Mouse (Mus musculus): ENCODE data around the gene Sema4f. TPM values are rescaled to one million over a fixed set of nuclear protein-coding genes. Genes with fewer than 3 reads are reported as not detected.

The Sema4f gene
- polyA plus RNA-seq, 1 experiment from 2014 or later: 21.7 TPM

DNA sequence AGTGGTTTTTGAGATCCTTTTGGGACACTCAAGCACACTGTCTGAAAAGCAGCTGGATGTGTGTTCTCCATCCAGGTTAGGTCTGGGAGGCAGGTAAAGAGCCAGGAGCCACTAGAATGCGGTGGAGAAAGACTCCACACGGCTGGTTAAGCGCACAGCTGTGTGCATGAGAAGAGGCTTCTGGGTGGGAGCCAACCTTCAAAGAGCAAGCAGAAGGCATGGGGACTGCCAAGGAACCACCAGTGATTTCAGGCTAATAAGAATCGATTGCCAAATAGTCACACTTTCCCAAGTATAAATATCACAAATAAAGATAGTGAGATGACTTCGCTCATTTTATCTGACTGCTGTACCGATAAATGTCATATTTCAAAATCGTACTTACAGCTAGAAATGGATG, 13.0 kb downstream of the Sema4f start:
- no peak overlapping the region for H3K9ac ChIP-seq
- H3K36me3 ChIP-seq (replicated peaks): peaks cover 27% of the 10 kb centered on the region
- H3K4me1 ChIP-seq: no peaks in the 10 kb centered on the region
- no peaks in the 10 kb centered on the region for H3K27me3 ChIP-seq (replicated peaks)
- H3K4me2 ChIP-seq: no peak overlapping the region
- H3K27ac ChIP-seq: no peak overlapping the region
- ATAC-seq (replicated peaks): no peak
- H3K9me3 ChIP-seq: no peaks in the 10 kb centered on the region
- 86% methylated on average over 7 of the region's 7 CpGs for WGBS
- H3K4me3 ChIP-seq: no peak overlapping the region

DNA sequence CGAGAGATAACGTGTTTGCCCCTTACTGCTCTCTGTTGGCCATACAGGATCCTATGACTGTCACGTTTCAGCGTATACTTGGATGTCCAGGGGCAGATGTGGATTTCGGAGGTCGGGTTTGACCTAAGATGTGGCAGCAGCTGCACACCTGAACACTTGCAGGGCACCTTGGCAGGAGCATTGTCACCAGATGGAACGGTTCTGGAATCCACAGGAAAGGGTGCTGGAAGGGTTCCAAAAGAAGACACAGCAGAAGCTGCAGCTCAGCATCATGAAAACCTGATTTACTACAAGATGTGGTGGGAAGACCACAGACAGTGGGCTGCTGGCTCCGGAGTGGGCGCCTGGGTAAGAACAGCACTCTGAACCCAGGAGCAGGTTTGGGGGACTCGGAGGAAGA, 13.5 kb downstream of the Sema4f start:
- Histone ChIP-seq H3K9ac (no peak overlapping the region), H3K27me3 (replicated peaks) (no peaks in the 10 kb centered on the region), H3K9me3 (no peaks in the 10 kb centered on the region), H3K4me2 (no peak overlapping the region), H3K4me3 (no peak overlapping the region), H3K4me1 (no peaks in the 10 kb centered on the region), H3K27ac (no peak overlapping the region), H3K36me3 (replicated peaks) (peaks cover 23% of the 10 kb centered on the region)
- WGBS: 82% methylated on average over 10 of the region's 10 CpGs
- ATAC-seq (replicated peaks): no peak

GRCm38 (mm10) chr6:82925005-82925404, 14.6 kb downstream of the Sema4f start:
- Histone ChIP-seq H3K4me1 (no peaks in the 10 kb centered on the region), H3K4me2 (no peak overlapping the region), H3K27ac (no peak overlapping the region), H3K9me3 (no peaks in the 10 kb centered on the region), H3K4me3 (no peak overlapping the region), H3K27me3 (replicated peaks) (no peaks in the 10 kb centered on the region), H3K36me3 (replicated peaks) (peaks cover 16% of the 10 kb centered on the region; the same call in 1 of the 2 replicates), H3K9ac (no peak overlapping the region)
- WGBS: 56% methylated on average over 3 of the region's 3 CpGs
- no peak for ATAC-seq (replicated peaks)

DNA sequence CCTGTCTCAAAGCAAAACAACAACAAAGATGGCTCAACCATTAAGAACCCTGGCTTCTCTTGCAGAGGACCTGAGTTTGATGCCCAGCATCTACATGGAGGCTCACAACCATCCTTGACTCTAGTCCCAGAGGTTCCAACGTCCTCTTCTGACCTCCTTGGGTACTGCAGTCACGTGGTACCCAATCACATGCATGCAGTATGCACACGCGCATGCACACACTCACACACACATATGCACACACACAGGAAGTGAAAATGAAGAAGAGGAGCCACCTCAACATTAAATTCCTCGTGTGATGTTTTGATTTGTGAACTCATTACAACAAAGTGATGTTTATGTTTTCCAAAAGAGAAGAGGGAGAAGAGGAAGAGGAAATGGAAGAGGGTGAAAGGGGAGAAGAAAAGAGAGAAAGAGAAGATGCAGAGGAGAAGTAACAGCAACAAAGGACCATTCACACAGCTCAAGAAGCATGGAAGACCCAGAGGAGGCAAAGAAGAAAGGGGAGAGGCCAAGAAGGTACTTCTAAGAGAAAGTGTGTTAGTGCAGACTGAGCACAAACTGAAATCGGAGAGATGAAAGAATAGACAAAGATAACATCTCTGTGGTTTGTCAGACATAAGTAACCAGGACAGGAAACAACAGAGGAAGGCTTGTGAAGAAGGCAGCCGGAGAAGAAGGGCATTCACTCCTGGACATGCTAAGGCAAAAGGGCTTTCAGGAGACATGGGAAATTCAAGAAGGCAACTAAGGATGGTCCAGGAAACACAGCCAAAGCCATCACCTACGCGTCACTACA, 17.9 kb downstream of the Sema4f start:
- WGBS: 80% methylated on average over 9 of the region's 9 CpGs
- peaks cover 22% of the 10 kb centered on the region; the same call in 1 of the 2 replicates for H3K36me3 ChIP-seq (replicated peaks)
- no peak for ATAC-seq (replicated peaks)

GRCm38 (mm10) chr6:82919520-82919919, 20.0 kb downstream of the Sema4f start:
- 67% methylated on average over 8 of the region's 8 CpGs for WGBS
- Histone ChIP-seq H3K9ac (no peak overlapping the region), H3K9me3 (no peaks in the 10 kb centered on the region), H3K27me3 (replicated peaks) (no peaks in the 10 kb centered on the region), H3K4me3 (no peak overlapping the region), H3K27ac (no peak overlapping the region), H3K36me3 (replicated peaks) (peaks cover 22% of the 10 kb centered on the region; the same call in 1 of the 2 replicates), H3K4me1 (no peaks in the 10 kb centered on the region), H3K4me2 (no peak overlapping the region)
- no peak for ATAC-seq (replicated peaks)

More for the DNA sequence above, 17.9 kb downstream of the Sema4f start:
- Histone ChIP-seq H3K4me3 (no peak overlapping the region), H3K9ac (no peak overlapping the region), H3K4me2 (no peak overlapping the region), H3K9me3 (no peaks in the 10 kb centered on the region), H3K27ac (no peak overlapping the region), H3K27me3 (replicated peaks) (no peaks in the 10 kb centered on the region), H3K4me1 (no peaks in the 10 kb centered on the region)

DNA sequence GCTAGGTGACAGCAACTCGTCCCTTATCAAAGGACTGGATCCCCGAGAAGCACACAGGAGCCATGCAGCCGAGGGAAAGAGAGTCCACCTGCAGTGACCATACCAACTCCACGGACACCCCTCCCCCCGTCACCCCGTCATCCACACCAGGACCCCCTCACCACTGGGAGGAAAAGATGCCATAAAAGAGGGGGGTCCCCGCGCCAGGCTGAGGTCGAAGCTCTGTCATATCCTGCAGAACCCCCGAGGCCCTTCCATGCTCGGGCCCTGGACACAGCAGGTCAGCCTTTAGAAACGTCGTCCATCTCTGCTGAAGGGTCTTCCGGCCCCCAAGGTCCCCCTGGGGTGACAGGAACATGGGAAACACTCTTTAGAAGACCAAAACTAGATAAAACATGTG, 21.2 kb downstream of the Sema4f start:
- Histone ChIP-seq H3K27ac (no peak overlapping the region), H3K9me3 (no peaks in the 10 kb centered on the region), H3K36me3 (replicated peaks) (peaks cover 16% of the 10 kb centered on the region; the same call in 1 of the 2 replicates), H3K4me2 (no peak overlapping the region), H3K4me3 (no peak overlapping the region), H3K9ac (no peak overlapping the region), H3K27me3 (replicated peaks) (no peaks in the 10 kb centered on the region), H3K4me1 (no peaks in the 10 kb centered on the region)
- no peak for ATAC-seq (replicated peaks)
- 84% methylated on average over 14 of the region's 14 CpGs for WGBS

DNA sequence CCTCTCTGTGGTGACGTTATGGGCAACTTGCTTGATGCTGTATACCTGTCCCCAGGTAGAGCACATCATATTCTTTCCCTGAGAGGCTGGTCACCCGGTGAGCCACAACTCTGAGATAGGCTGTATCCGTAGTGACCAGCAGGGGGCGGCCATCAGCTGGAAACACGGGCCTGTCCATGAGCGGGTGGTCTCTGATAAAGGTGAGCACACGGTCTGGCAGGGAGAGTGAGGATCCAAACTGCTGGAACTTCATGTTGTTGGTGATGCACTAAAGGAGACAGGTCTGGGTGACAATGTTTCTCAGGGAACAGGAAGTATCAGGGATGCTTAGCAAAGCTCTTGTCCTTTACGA, 21.8 kb downstream of the Sema4f start:
- Histone ChIP-seq H3K4me3 (no peak overlapping the region), H3K4me1 (no peaks in the 10 kb centered on the region), H3K36me3 (replicated peaks) (peaks cover 18% of the 10 kb centered on the region; the same call in 1 of the 2 replicates), H3K4me2 (no peak overlapping the region), H3K27me3 (replicated peaks) (no peaks in the 10 kb centered on the region), H3K27ac (no peak overlapping the region), H3K9ac (no peak overlapping the region), H3K9me3 (no peaks in the 10 kb centered on the region)
- WGBS: 21% methylated on average over 8 of the region's 8 CpGs
- ATAC-seq (replicated peaks): peak; percentile 58; the same call in 1 of the 2 replicates

DNA sequence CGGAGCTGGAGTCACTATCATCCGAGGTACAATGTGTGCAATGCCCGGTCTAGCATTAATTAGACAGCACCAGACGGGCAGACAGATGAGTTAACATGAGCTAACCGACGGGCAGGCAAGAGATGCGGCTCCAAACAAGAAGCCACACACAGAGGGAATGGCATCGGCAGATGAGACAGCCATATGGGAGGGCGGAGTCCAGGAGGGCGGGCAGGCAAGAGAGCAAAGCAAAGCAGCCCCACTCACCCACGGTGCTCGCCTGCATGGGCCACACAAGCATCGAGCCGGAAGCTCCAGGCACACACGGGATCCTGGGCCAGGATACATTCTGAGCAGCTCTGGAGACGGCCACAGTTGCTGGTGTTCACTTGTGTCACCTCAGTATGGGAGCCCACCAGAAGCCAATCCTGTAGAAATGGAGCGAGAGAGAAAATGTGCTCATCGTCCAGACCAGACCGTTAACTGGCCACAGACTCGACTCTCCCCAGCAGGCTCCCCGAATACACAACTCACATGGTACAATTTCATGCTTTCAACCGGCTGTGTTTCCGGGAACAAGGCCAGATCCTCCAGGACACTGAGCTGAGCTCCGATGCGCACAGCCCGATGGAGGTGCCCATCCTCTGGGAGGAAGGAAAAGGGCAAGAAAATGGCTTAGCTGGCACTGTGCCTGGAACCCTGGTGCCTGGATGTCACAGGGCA, 22.3 kb downstream of the Sema4f start:
- H3K27me3 ChIP-seq (replicated peaks): no peaks in the 10 kb centered on the region
- H3K4me2 ChIP-seq: no peak overlapping the region
- no peak overlapping the region for H3K4me3 ChIP-seq
- 70% methylated on average over 26 of the region's 26 CpGs for WGBS
- no peak overlapping the region for H3K27ac ChIP-seq
- H3K36me3 ChIP-seq (replicated peaks): peaks cover 14% of the 10 kb centered on the region; the same call in 1 of the 2 replicates
- H3K9me3 ChIP-seq: no peaks in the 10 kb centered on the region
- ATAC-seq (replicated peaks): peak; percentile 25; the same call in 1 of the 2 replicates
- no peaks in the 10 kb centered on the region for H3K4me1 ChIP-seq
- H3K9ac ChIP-seq: no peak overlapping the region

DNA sequence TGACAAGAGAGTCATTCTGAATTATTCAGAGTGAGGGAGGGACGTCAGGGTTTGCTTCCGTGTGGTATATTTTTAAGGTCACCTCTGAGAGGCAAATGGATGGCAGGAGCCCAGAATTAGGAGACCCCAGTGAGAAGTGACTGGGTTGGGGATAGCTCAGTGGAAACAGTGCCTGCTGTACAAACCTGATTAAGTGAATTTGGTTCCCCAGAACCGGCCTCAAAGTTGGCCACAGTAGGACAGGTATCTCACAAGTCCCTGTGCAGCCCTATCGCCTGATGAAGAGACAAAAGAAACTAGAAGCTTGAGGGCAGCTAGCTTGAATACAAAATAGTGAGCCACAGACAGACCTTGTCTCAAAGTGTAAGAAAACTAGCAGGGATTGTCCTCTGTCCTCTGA, 23.1 kb downstream of the Sema4f start:
- no peak overlapping the region for H3K9ac ChIP-seq
- H3K27me3 ChIP-seq (replicated peaks): no peaks in the 10 kb centered on the region
- no peak overlapping the region for H3K4me2 ChIP-seq
- H3K4me1 ChIP-seq: no peaks in the 10 kb centered on the region
- 90% methylated on average over 4 of the region's 4 CpGs for WGBS
- no peak overlapping the region for H3K4me3 ChIP-seq
- ATAC-seq (replicated peaks): no peak
- peaks cover 17% of the 10 kb centered on the region; the same call in 1 of the 2 replicates for H3K36me3 ChIP-seq (replicated peaks)
- no peaks in the 10 kb centered on the region for H3K9me3 ChIP-seq
- H3K27ac ChIP-seq: no peak overlapping the region

DNA sequence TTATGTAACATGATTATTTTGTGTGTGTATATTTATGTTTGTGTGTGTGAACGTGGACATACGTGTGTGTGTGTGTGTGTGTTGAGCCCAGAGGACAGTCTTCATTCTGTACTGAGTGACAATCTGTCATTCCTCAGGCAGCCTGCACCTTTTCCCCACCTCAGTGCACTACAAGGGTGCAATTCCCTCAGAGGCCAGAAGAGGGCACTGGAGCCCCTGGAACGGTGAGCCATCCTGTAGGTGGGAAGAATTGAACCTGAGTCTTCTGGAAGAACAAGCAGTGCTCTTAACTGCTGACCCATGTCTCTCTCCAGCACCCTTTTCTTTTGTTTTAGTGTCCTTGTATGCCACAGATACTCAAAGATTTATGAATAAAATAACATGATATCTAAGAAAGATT, 23.7 kb downstream of the Sema4f start:
- Histone ChIP-seq H3K36me3 (replicated peaks) (peaks cover 17% of the 10 kb centered on the region; the same call in 1 of the 2 replicates), H3K9ac (no peak overlapping the region), H3K27me3 (replicated peaks) (no peaks in the 10 kb centered on the region), H3K27ac (no peak overlapping the region), H3K4me3 (no peak overlapping the region), H3K4me1 (no peaks in the 10 kb centered on the region), H3K4me2 (no peak overlapping the region), H3K9me3 (no peaks in the 10 kb centered on the region)
- no peak for ATAC-seq (replicated peaks)
- WGBS: 22% methylated on average over 3 of the region's 3 CpGs

DNA sequence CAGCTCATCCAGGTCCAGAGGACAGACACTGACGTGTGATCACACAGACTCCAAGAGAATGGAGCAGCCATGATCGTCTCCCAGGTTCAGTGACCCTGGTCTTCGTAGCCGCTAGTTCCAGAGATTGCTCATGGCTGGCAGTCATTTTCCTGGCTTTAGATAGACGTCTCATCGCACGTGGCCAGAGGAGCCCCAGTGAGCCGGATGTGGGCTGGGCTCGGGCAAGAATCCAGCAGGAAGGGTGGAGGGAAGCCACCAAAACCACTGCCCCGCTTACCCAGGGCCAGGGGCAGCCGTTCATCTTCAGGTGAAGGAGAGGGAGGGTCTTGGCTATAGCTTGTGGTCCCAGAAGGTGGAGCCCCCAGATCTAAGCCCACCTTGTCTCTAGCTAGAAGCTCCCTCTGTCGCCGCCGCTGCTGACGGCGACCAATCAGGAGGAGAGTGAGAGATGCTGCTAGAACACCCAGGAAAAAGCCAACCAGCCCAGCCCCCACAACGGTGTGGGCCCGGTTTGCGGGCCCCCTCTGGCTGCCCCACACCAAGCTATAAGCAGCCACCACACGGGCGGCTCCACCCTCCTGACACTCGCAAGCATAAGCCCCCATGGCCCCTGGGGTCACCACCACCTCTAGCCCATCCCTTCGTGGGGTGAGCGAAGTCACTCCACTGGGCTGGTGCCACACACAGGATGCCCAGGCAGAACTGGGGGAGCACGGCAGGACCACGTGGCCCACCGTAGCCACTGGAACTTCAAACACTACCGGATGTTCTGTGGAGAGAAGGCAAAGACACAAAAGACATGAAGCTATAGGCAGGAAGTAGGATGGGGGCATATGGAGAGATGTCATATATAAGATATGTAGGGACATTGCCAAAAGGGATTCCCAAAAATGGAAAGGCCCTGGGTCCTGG, 26.0 kb downstream of the Sema4f start:
- Histone ChIP-seq H3K4me1 (no peaks in the 10 kb centered on the region), H3K9me3 (no peaks in the 10 kb centered on the region), H3K4me3 (no peak overlapping the region), H3K9ac (no peak overlapping the region), H3K27ac (no peak overlapping the region), H3K4me2 (no peak overlapping the region), H3K36me3 (replicated peaks) (peaks cover 12% of the 10 kb centered on the region; the same call in 1 of the 2 replicates), H3K27me3 (replicated peaks) (no peaks in the 10 kb centered on the region)
- 0 out of 2 replicates have a peak, but pooled peaks have one; percentile 13 for ATAC-seq (replicated peaks)
- 84% methylated on average over 28 of the region's 28 CpGs for WGBS

DNA sequence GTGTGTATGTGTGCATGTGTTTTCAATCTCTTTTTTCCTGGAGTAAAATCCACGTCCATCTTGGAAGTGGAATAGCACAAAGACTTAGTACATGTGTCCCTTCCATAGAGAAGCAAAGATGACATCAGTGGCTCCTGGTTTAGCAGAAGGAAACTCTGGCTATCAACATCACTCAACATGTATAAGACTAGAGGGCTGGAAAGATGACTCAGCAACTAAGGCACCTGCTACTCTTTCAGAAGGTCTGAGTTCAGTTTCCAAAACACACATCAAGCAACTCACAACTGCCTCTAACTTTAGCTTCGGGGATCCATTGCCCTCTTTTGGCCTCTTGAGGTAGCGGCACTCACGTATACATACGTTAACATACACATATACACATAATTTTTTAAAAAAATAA, 28.3 kb downstream of the Sema4f start:
- Histone ChIP-seq H3K4me2 (no peak overlapping the region), H3K4me3 (no peak overlapping the region), H3K27ac (no peak overlapping the region), H3K27me3 (replicated peaks) (no peaks in the 10 kb centered on the region), H3K36me3 (replicated peaks) (peaks cover 10% of the 10 kb centered on the region; the same call in 1 of the 2 replicates), H3K4me1 (no peaks in the 10 kb centered on the region), H3K9me3 (no peaks in the 10 kb centered on the region), H3K9ac (no peak overlapping the region)
- 90% methylated on average over 5 of the region's 5 CpGs for WGBS
- no peak for ATAC-seq (replicated peaks)

All from midbrain, embryonic 15.5 days (tissue).